Mouse (Mus musculus) MEL (cell line): Measurements from ENCODE around the gene Slc25a33. TPM values are rescaled to one million over a fixed set of nuclear protein-coding genes. Genes with fewer than 3 reads are reported as not detected.
A peak's percentile ranks its signal among the peaks of the same experiment; 100 is the strongest.

Experiments used
- DNase-seq: peaks from one replicate; pipeline ENCODE4 v3.0.0; 2011; ENCODE audit warnings: low read depth, low spot score
- H3K27ac ChIP-seq: 2 replicates; pipeline ENCODE4 v1.5.1; 2012; ENCODE audit warnings: low read depth, mild to moderate bottlenecking, control low read depth, low read length, moderate library complexity; ENCODE audit not compliant: control insufficient read depth
- H3K27me3 ChIP-seq, 2 experiments: fragments of 150-350 bp in 1 of 2; sonication (generic) in 1 of 2; 2 replicates each; pipeline ENCODE4 v1.6.1; 2012; ENCODE audit warnings: low read length in 2 of 2, mild to moderate bottlenecking in 2 of 2, improper control_type of control experiment in 1 of 2, moderate library complexity in 1 of 2; ENCODE audit not compliant: insufficient read depth in 2 of 2, control insufficient read depth in 1 of 2
- H3K36me3 ChIP-seq, 2 experiments: 2 replicates each; pipeline ENCODE4 v1.6.1; 2012 to 2014; ENCODE audit warnings: low read length in 2 of 2, improper control_type of control experiment in 1 of 2, inconsistent platforms in 1 of 2, mild to moderate bottlenecking in 1 of 2; ENCODE audit not compliant: insufficient read depth in 2 of 2, control insufficient read depth in 1 of 2
- H3K4me1 ChIP-seq, 2 experiments: fragments of 150-350 bp in 1 of 2; sonication (generic) in 1 of 2; 2 replicates each; pipeline ENCODE4 v1.6.1; 2012; ENCODE audit warnings: low read length in 2 of 2, improper control_type of control experiment in 1 of 2, mild to moderate bottlenecking in 1 of 2; ENCODE audit not compliant: insufficient read depth in 2 of 2, control insufficient read depth in 1 of 2
- H3K4me3 ChIP-seq, 2 experiments: fragments of 150-350 bp in 1 of 2; sonication (generic) in 1 of 2; 2 replicates each; pipeline ENCODE4 v1.5.1; 2012; ENCODE audit warnings: low read depth in 2 of 2, low read length in 2 of 2, mild to moderate bottlenecking in 2 of 2, moderate library complexity in 2 of 2, control low read depth in 1 of 2, improper control_type of control experiment in 1 of 2; ENCODE audit not compliant: control insufficient read depth in 1 of 2, insufficient read depth in 1 of 2
- H3K79me2 ChIP-seq: 2 replicates; pipeline ENCODE4 v1.6.1; 2012; ENCODE audit warnings: mild to moderate bottlenecking, low read length, moderate library complexity; ENCODE audit not compliant: control insufficient read depth, poor library complexity, insufficient read depth
- H3K9ac ChIP-seq: 2 replicates; pipeline ENCODE4 v1.6.1; 2012; ENCODE audit warnings: low read depth, mild to moderate bottlenecking, control low read depth, low read length, moderate library complexity; ENCODE audit not compliant: control insufficient read depth, poor library complexity, severe bottlenecking
- H3K9me3 ChIP-seq: fragments of 150-350 bp; sonication (generic); replicated peaks from 2 replicates; pipeline ENCODE4 v1.6.1; 2012; ENCODE audit warnings: mild to moderate bottlenecking, low read length, improper control_type of control experiment, moderate library complexity; ENCODE audit not compliant: insufficient read depth
- CHD2 ChIP-seq: IDR thresholded peaks from 2 replicates; pipeline ENCODE4 v1.6.1; 2011; ENCODE audit warnings: low read length, improper control_type of control experiment
- E2F4 ChIP-seq: IDR thresholded peaks from 2 replicates; pipeline ENCODE4 v1.6.1; 2011; ENCODE audit warnings: low read depth, low read length, improper control_type of control experiment, borderline replicate concordance
- ELF1 ChIP-seq: IDR thresholded peaks from 2 replicates; pipeline ENCODE4 v1.6.1; 2014; ENCODE audit warnings: low read depth, mild to moderate bottlenecking, inconsistent platforms, low read length, improper control_type of control experiment, moderate library complexity
- GABPA ChIP-seq: IDR thresholded peaks from 2 replicates; pipeline ENCODE4 v1.6.1; 2012; ENCODE audit warnings: low read depth, mild to moderate bottlenecking, inconsistent platforms, low read length, improper control_type of control experiment, moderate library complexity
- JUND ChIP-seq: IDR thresholded peaks from 2 replicates; pipeline ENCODE4 v1.6.1; 2011; ENCODE audit warnings: low read depth, mild to moderate bottlenecking, improper control_type of control experiment, low read length
- MAX ChIP-seq: IDR thresholded peaks from 2 replicates; pipeline ENCODE4 v1.6.1; 2011; ENCODE audit warnings: low read length, improper control_type of control experiment
- TAL1 ChIP-seq: IDR thresholded peaks from 2 replicates; pipeline ENCODE4 v1.6.1; 2012; ENCODE audit warnings: mild to moderate bottlenecking, inconsistent platforms, low read length, moderate library complexity, mixed read lengths
- USF2 ChIP-seq, 2 experiments: IDR thresholded peaks; 2 replicates each; pipeline ENCODE4 v1.6.1; 2011 to 2012; ENCODE audit warnings: improper control_type of control experiment in 2 of 2, low read length in 2 of 2, borderline replicate concordance in 1 of 2, inconsistent platforms in 1 of 2, low read depth in 1 of 2, mild to moderate bottlenecking in 1 of 2; ENCODE audit not compliant: insufficient read depth in 1 of 2
- polyA plus RNA-seq, 2 experiments: library from polyadenylated mRNA; stranded (reverse) in 1 of 2; unstranded in 1 of 2; fragments of >175 nt in 1 of 2; fragments of >200 nt in 1 of 2; gene quantifications; 2 replicates each; pipeline versions ENCODE4 v1.2.1 to v1.2.4; 2012; ENCODE audit warnings: low replicate concordance in 2 of 2, low read depth in 1 of 2; ENCODE audit not compliant: insufficient read length in 2 of 2, insufficient read depth in 1 of 2, missing spikeins in 1 of 2
- total RNA-seq: library from RNA; depleted of rRNA; stranded (reverse); fragments of 300-350 nt; gene quantifications from 2 replicates; pipeline ENCODE4 v1.2.3, GENCODE M21; 2012; rRNA removed

Gene Slc25a33
- total and polyA plus RNA-seq, 3 experiments: 20.6 to 103 (median 24.8) TPM

- no peak for TF ChIP-seq USF2 (IDR thresholded peaks at IDR 0.05; ENCODE audit: borderline replicate concordance in 1 of 2, insufficient read depth in 1 of 2, low read depth in 1 of 2, low read length in 2 of 2)
- peak; percentile 21; the same call in 1 of the 2 replicates for TF ChIP-seq E2F4
- TF ChIP-seq MAX: no peak
- no peak for TF ChIP-seq GABPA
- no peak for TF ChIP-seq TAL1
- TF ChIP-seq ELF1: peak; percentile 73; the same call in 1 of the 2 replicates
- no peak for TF ChIP-seq CHD2
These were observed 76.4 kb downstream of the Slc25a33 start (continued) for GRCm38 (mm10) chr4:149697506-149698196.

DNA sequence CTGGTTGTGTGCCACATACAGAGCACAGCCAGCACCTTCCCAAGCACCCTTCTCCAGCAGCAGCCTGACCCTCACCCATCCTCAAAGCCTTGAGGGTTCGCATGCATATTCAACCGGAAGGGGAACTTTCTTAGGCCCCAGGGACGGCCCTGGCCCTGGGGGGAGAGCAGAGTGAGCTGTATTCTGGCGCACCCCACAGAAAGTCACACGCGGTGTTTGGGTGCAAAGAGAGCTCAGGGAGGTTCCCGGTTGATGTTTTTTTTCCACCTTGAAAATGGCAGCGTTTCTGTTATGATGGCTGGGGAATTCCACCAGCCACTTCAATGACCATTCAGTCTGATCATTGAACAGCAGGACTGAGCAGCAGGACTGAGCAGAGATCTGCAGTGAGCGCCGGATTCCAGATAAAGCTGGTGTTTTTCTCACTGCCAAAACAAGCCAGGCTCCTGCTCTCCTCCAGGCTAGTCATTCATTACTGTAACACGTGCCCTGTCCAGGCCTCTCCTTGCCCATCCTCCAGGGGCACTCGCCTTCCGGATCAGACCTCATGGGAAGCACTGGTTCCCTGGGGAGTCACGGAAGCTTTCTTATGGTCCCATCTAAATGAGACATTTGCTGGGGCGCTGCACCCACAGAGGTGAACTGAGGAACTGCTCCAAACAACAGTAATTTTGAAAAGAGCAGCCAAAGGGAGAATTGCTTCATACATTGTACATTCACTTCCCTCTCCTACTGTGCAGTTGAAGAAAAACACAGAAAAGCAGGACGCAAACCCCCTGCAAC is 77.7 kb downstream of the Slc25a33 start:
- Histone ChIP-seq H3K4me3 (no peak overlapping the region), H3K36me3 (peaks cover 0 to 33% of the 10 kb centered on the region in 2 experiments; a peak in 2 of 4 replicates), H3K27ac (no peak overlapping the region), H3K27me3 (no peaks in the 10 kb centered on the region), H3K9me3 (no peaks in the 10 kb centered on the region), H3K79me2 (peaks cover 29% of the 10 kb centered on the region), H3K9ac (no peak overlapping the region), H3K4me1 (peaks cover 25 to 48% of the 10 kb centered on the region in 2 experiments)
- DNase-seq: peak; percentile 32
- no peak for TF ChIP-seq JUND

Other genes with a start within 250 kb of the Slc25a33 start
- gene Clstn1, start 187.8 kb downstream of the Slc25a33 start, total RNA-seq: 19.3 and 26.6 TPM in 2 replicates
- 1 to 10 TPM in 1 of 2 experiments, not detected in 1; 6.1 TPM for gene Clstn1, start 187.8 kb downstream of the Slc25a33 start, polyA plus RNA-seq
- 45.7 and 45.9 TPM in 2 replicates for gene Pik3cd, start 71.7 kb downstream of the Slc25a33 start, total RNA-seq
- gene Pik3cd, start 71.7 kb downstream of the Slc25a33 start, polyA plus RNA-seq: 100 to 1,000 TPM in 1 of 2 experiments, 10 to 100 TPM in 1; 49.8 to 152 TPM
- gene Tmem201, start 36.2 kb downstream of the Slc25a33 start, total RNA-seq: 28.3 and 31.5 TPM in 2 replicates
- gene Tmem201, start 36.2 kb downstream of the Slc25a33 start, polyA plus RNA-seq: 10 to 100 TPM in 1 of 2 experiments, not detected in 1; 60.6 TPM
- 0.12 TPM in 1 of 2 replicates, not detected in the other for gene Spsb1, start 180.8 kb upstream of the Slc25a33 start, total RNA-seq
- under 1 TPM in 1 of 2 experiments, not detected in 1; 0.25 TPM for gene Spsb1, start 180.8 kb upstream of the Slc25a33 start, polyA plus RNA-seq
- gene H6pd, start 234.7 kb upstream of the Slc25a33 start, total RNA-seq: 6.9 and 7.8 TPM in 2 replicates
- 10 to 100 TPM in 1 of 2 experiments, not detected in 1; 10.8 TPM for gene H6pd, start 234.7 kb upstream of the Slc25a33 start, polyA plus RNA-seq